Mouse (Mus musculus) megakaryocyte, embryonic 14.5 days (primary cell): Measurements from ENCODE around the gene Olfr573-ps1.

ENCODE experiments used
- FLI1 ChIP-seq: IDR thresholded peaks from 2 replicates; pipeline ENCODE4 v1.6.1; 2012; ENCODE audit warnings: low read length, inconsistent platforms, mixed read lengths
- GATA1 ChIP-seq: IDR thresholded peaks from 3 replicates; pipeline ENCODE4 v1.6.1; 2012; ENCODE audit warnings: mixed read lengths, low read length, inconsistent platforms, borderline replicate concordance

GRCm38 (mm10) chr7:102958593-102958992, 16.2 kb upstream of the Olfr573-ps1 start, which contains the start of gene Olfr575:
- TF ChIP-seq GATA1 (no peak), FLI1 (no peak)
